Mouse (Mus musculus): ENCODE measurements around the gene Rad9a.

GRCm38 (mm10) chr19:4175368-4175947, 26.0 kb downstream of the Rad9a start, which contains the start of gene Carns1:
- no peak for TF ChIP-seq EP300 (IDR thresholded peaks at IDR 0.05)
- TF ChIP-seq CTCF (IDR thresholded peaks at IDR 0.05) = no peak

All from lung, postnatal 0 days (tissue).